Mouse (Mus musculus) bone marrow, adult 2 months (tissue): Measurements from ENCODE around the gene Fxn.

Source experiments
- CTCF ChIP-seq: fragments of 200-500 bp; IDR thresholded peaks from 2 replicates; pipeline ENCODE4 v1.5.1; 2011; ENCODE audit warnings: low read length, control low read depth; ENCODE audit not compliant: control insufficient read depth, insufficient read depth
- POLR2A ChIP-seq: fragments of 200-500 bp; IDR thresholded peaks from 2 replicates; pipeline ENCODE4 v1.6.1; 2011; ENCODE audit warnings: low read depth, mild to moderate bottlenecking, control low read depth, low read length, borderline replicate concordance; ENCODE audit not compliant: control insufficient read depth

GRCm38 (mm10) chr19:24321211-24321899 lies 41.0 kb upstream of the Fxn start:
- TF ChIP-seq CTCF (no peak), POLR2A (no peak)
